Mouse (Mus musculus) midbrain, embryonic 13.5 days (tissue): Measurements from ENCODE around the gene Dlst. TPM values are rescaled to one million over a fixed set of nuclear protein-coding genes. Genes with fewer than 3 reads are reported as not detected.
A peak's percentile ranks its signal among the peaks of the same experiment; 100 is the strongest.
"Not testable (repeated sequence)": the region's sequence is repeated elsewhere in the genome, so short reads cannot be mapped to it uniquely, and the experiment has no call there.

ENCODE experiments used
- ATAC-seq: fragments of 200-750 bp; cut with Nextera tagmentation; 2 replicates; pipeline ENCODE4 v1.8.0; 2017; ENCODE audit warnings: mild to moderate bottlenecking, moderate TSS enrichment, moderate library complexity
- H3K27ac ChIP-seq: fragments of 300-500 bp; sonication (generic); 2 replicates; pipeline ENCODE4 v1.5.1; 2015; ENCODE audit warnings: inconsistent platforms, mild to moderate bottlenecking, moderate library complexity
- H3K27me3 ChIP-seq: fragments of 300-500 bp; sonication (generic); 2 replicates; pipeline ENCODE4 v1.6.1; 2015; ENCODE audit warnings: mild to moderate bottlenecking, inconsistent platforms
- H3K36me3 ChIP-seq: fragments of 300-500 bp; sonication (generic); 2 replicates; pipeline ENCODE4 v1.6.1; 2015; ENCODE audit warnings: mild to moderate bottlenecking, inconsistent platforms
- H3K4me1 ChIP-seq: fragments of 300-500 bp; sonication (generic); replicated peaks from 2 replicates; pipeline ENCODE4 v1.6.1; 2015; ENCODE audit warnings: inconsistent platforms
- H3K4me2 ChIP-seq: fragments of 300-500 bp; sonication (generic); replicated peaks from 2 replicates; pipeline ENCODE4 v1.6.1; 2015; ENCODE audit warnings: moderate library complexity, mild to moderate bottlenecking, inconsistent platforms
- H3K4me3 ChIP-seq: fragments of 300-500 bp; sonication (generic); replicated peaks from 2 replicates; pipeline ENCODE4 v1.5.1; 2015; ENCODE audit warnings: mild to moderate bottlenecking, inconsistent platforms
- H3K9ac ChIP-seq: fragments of 300-500 bp; sonication (generic); replicated peaks from 2 replicates; pipeline ENCODE4 v1.6.1; 2015; ENCODE audit warnings: mild to moderate bottlenecking, inconsistent platforms
- H3K9me3 ChIP-seq: fragments of 300-500 bp; sonication (generic); 2 replicates; pipeline ENCODE4 v1.6.1; 2016; ENCODE audit warnings: mild to moderate bottlenecking, inconsistent platforms
- WGBS: fragments of 180-500 bp; shearing (Covaris S2); methylation state at CpG from one replicate; pipeline ENCODE4 v1.1.7; 2015; 5-methylcytosine and 5-hydroxymethylcytosine counted together
- polyA plus RNA-seq: library from polyadenylated mRNA; unstranded; fragments of >200 nt; fragmentation: Nextera tagmentation; extraction: Ambion mirVana; gene quantifications from 2 replicates; pipeline ENCODE4 v1.2.1, GENCODE M21; 2015

The Dlst gene
- polyA plus RNA-seq, 1 experiment from 2014 or later, result 104 TPM

DNA sequence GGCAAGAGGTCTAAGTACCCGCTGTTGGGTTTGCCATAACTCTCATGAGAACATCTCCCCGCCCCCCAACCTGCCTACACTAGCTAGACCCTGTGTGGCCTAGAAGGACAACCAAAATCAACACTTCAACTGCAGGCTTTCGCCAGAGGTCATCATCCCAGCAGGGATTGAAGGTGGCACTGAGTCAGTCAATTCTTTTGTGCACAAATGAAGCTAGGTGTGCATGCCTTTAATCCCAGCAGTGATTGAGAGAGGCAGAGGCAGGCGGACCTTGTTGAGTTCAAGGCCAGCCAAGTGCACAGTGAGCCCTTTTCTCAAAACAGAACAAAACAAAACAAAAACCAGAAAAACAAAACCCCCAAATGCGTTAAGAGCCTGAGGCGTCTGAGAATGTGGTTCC lies 30.5 kb downstream of the Dlst start:
- no peak for ATAC-seq
- Histone ChIP-seq H3K4me2 (no peak overlapping the region), H3K9ac (no peak overlapping the region), H3K4me3 (no peak overlapping the region), H3K27ac (no peak overlapping the region), H3K27me3 (no peaks in the 10 kb centered on the region), H3K9me3 (no peaks in the 10 kb centered on the region), H3K36me3 (peaks cover 11% of the 10 kb centered on the region), H3K4me1 (0 out of 2 replicates have a peak, but pooled peaks cover 3% of the 10 kb centered on the region)
- WGBS, result 79% methylated on average over 6 of the region's 6 CpGs

- Histone ChIP-seq H3K4me3 (no peak overlapping the region), H3K36me3 (peaks cover 8% of the 10 kb centered on the region; the same call in 1 of the 2 replicates), H3K4me1 (0 out of 2 replicates have a peak, but pooled peaks cover 3% of the 10 kb centered on the region), H3K9ac (no peak overlapping the region), H3K27ac (no peak overlapping the region), H3K27me3 (no peaks in the 10 kb centered on the region), H3K4me2 (no peak overlapping the region), H3K9me3 (no peaks in the 10 kb centered on the region)
- peak; percentile 71; the same call in 1 of the 2 replicates for ATAC-seq
- 14% methylated on average over 4 of the region's 4 CpGs for WGBS
Observed at GRCm38 (mm10) chr12:85142803-85143202, 32.2 kb downstream of the Dlst start.

DNA sequence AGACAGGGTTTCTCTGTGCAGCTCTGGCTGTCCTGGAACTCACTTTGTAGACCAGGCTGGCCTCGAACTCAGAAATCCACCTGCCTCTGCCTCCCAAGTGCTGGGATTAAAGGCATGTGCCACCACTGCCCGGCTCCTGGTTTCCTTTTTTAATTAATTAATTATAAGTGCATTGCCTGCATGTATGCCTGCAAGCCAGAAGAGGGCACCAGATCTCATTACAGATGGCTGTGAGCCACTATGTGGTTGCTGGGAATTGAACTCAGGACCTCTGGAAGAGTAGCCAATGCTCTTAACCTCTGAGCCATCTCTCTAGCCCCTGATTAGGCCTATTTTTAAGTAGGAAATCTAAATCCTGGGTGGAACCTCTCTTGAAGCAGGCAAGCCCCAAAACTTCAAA lies 33.6 kb downstream of the Dlst start:
- not testable (repeated sequence) for H3K4me1 ChIP-seq, H3K9ac ChIP-seq, H3K4me3 ChIP-seq, ATAC-seq, H3K36me3 ChIP-seq, H3K9me3 ChIP-seq, H3K27me3 ChIP-seq, H3K27ac ChIP-seq, H3K4me2 ChIP-seq
- 65% methylated on average over 2 of the region's 2 CpGs for WGBS

- WGBS, result 96% methylated on average over 4 of the region's 4 CpGs
- no peak overlapping the region for H3K27ac ChIP-seq
- H3K36me3 ChIP-seq, result peaks cover 4% of the 10 kb centered on the region; the same call in 1 of the 2 replicates
- no peak overlapping the region for H3K9ac ChIP-seq
- no peaks in the 10 kb centered on the region for H3K9me3 ChIP-seq
- H3K27me3 ChIP-seq, result no peaks in the 10 kb centered on the region
- no peak overlapping the region for H3K4me2 ChIP-seq
- H3K4me3 ChIP-seq, result no peak overlapping the region
- ATAC-seq, result no peak
- peaks cover 8% of the 10 kb centered on the region; the same call in 1 of the 2 replicates for H3K4me1 ChIP-seq
Observed at GRCm38 (mm10) chr12:85144821-85145220, 34.2 kb downstream of the Dlst start.

GRCm38 (mm10) chr12:85145630-85146029 lies 35.0 kb downstream of the Dlst start:
- peaks cover 4% of the 10 kb centered on the region; the same call in 1 of the 2 replicates for H3K36me3 ChIP-seq
- no peaks in the 10 kb centered on the region for H3K9me3 ChIP-seq
- no peak overlapping the region for H3K27ac ChIP-seq
- H3K4me3 ChIP-seq, result no peak overlapping the region
- WGBS, result 72% methylated on average over 9 of the region's 9 CpGs
- no peak overlapping the region for H3K9ac ChIP-seq
- peaks cover 16% of the 10 kb centered on the region for H3K4me1 ChIP-seq
- H3K4me2 ChIP-seq, result no peak overlapping the region
- no peak for ATAC-seq
- H3K27me3 ChIP-seq, result no peaks in the 10 kb centered on the region

DNA sequence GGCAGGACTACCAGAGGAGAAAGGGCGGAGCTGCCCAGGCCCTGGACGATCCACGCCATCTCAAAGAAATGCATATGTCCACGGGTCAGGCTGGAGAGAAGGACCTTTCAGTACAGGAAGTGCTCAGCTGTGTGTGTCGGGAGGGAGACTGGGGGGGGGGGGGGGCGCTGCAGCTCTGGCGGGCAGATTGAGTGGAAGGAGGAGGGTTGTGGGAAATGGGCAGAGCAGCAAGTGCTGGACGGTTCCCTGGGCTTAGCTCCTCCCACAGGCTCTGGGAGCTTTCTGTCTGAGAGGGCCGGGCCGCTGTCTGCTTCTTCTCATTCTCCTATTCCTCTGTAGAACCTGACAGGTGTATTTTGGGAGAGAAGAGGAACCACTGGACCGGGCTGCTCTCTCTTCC lies 35.7 kb downstream of the Dlst start:
- no peak for ATAC-seq
- WGBS, result 39% methylated on average over 8 of the region's 11 CpGs

DNA sequence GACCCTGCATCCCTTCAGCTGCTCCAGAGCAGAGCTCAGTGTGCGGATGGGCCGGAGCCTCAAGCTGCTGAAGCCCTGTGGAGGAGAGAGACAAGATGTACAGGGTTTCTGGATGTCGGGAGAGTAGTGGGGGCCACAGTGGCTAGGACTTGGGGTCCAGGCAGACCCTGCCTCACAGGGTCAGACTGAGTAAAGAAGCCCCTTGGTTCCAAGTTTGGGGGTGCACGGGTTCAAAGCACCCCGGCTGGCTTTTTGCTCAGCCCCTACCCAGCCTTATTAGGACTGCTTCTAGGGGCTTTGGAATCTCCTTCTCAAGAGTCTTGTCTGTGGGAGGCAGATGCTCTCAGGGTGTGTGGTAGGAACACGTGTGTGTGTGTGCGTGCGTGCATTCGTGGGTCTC lies 36.2 kb downstream of the Dlst start:
- H3K36me3 ChIP-seq, result peaks cover 4% of the 10 kb centered on the region; the same call in 1 of the 2 replicates
- WGBS, result 77% methylated on average over 9 of the region's 9 CpGs
- no peak overlapping the region for H3K27ac ChIP-seq
- H3K9ac ChIP-seq, result 0 out of 2 replicates have a peak overlapping the region, but pooled peaks have one; percentile 23
- peaks cover 21% of the 10 kb centered on the region for H3K4me1 ChIP-seq
- H3K4me3 ChIP-seq, result no peak overlapping the region
- ATAC-seq, result no peak
- H3K4me2 ChIP-seq, result no peak overlapping the region
- H3K27me3 ChIP-seq, result 0 out of 2 replicates have a peak, but pooled peaks cover 5% of the 10 kb centered on the region
- no peaks in the 10 kb centered on the region for H3K9me3 ChIP-seq

More for the DNA sequence above, 35.7 kb downstream of the Dlst start:
- Histone ChIP-seq H3K4me3 (no peak overlapping the region), H3K9me3 (no peaks in the 10 kb centered on the region), H3K27ac (no peak overlapping the region), H3K36me3 (peaks cover 4% of the 10 kb centered on the region; the same call in 1 of the 2 replicates), H3K9ac (0 out of 2 replicates have a peak overlapping the region, but pooled peaks have one; percentile 23), H3K4me1 (peaks cover 21% of the 10 kb centered on the region), H3K4me2 (no peak overlapping the region), H3K27me3 (0 out of 2 replicates have a peak, but pooled peaks cover 2% of the 10 kb centered on the region)

DNA sequence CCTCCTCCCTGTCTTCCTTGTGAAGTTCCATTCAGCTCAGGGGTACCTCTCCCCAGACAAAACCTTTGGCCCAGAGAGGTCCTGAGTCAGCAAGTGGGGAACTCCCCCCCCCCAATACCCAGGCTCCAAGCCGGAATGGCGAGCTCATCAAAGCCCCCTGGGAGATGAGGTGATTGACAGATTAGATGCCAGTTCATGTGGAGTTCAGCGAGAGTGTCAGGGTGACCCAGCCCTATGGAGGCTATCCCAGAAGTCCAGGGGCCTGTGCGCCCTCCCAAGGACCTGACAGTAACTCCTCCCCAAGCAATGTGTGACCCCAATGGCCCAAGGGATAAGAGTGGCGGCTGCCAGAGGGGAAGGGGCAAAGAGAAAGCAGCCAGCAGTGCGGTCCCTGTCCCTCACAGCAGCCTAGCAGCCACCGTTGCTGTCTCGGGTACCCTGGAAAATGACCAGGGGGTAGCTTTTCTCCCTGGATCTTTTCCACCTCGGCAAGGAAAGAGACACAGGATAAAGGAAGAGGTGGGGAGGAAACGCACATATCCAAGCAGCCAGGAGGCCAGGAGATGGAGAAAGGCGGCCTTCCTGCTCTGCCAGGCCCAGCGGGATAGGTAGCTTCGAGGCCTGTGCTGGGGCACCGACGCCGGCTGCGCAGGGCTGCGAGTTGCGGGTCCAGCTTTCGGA lies 39.8 kb downstream of the Dlst start:
- Histone ChIP-seq H3K27ac (no peak overlapping the region), H3K27me3 (0 out of 2 replicates have a peak, but pooled peaks cover 5% of the 10 kb centered on the region), H3K4me1 (peaks cover 20% of the 10 kb centered on the region), H3K4me2 (peak overlapping the region; percentile 59), H3K9me3 (no peaks in the 10 kb centered on the region), H3K4me3 (peak overlapping the region; percentile 43), H3K36me3 (no peaks in the 10 kb centered on the region), H3K9ac (peak overlapping the region; percentile 70)
- ATAC-seq, result 0 out of 2 replicates have a peak, but pooled peaks have one; percentile 4
- WGBS, result 8% methylated on average over 20 of the region's 20 CpGs

GRCm38 (mm10) chr12:85151002-85151774 lies 40.6 kb downstream of the Dlst start, which contains the start of gene Rps6kl1:
TSS of gene Rps6kl1 (minus strand) at chr12:85151264.
- no peak within 1 kb of the TSS for H3K27ac ChIP-seq
- H3K4me3 ChIP-seq, result peak within 1 kb of the TSS; percentile 43
- peaks cover 18% of the 10 kb centered on the region for H3K4me1 ChIP-seq
- no peaks in the 10 kb centered on the region for H3K36me3 ChIP-seq
- H3K9me3 ChIP-seq, result no peaks in the 10 kb centered on the region
- 0 out of 2 replicates have a peak, but pooled peaks cover 5% of the 10 kb centered on the region for H3K27me3 ChIP-seq
- peak; percentile 97 for ATAC-seq
- H3K9ac ChIP-seq, result peak within 1 kb of the TSS; percentile 70
- H3K4me2 ChIP-seq, result peak within 1 kb of the TSS; percentile 59
- 16% methylated on average over 28 of the region's 28 CpGs for WGBS

DNA sequence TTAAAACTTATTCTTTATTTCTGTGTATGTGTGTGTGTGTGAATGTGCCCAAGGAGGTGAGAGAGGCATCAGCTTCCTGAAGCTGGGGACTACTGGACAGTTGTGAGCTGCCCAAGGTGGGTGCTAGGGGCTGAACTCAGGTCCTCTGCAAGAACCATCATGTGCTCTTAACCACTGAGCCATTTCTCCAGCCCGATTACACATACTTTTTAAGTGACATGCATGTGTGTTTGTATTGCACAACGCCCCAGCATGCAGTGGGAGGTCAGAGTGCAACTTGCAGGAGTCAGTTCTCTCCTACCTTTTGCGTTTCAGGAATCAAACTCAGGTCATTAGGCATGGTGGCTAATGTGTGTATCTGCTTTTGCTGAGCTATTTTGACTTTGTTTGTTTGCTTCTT lies 42.4 kb downstream of the Dlst start:
- no peak overlapping the region for H3K9ac ChIP-seq
- no peaks in the 10 kb centered on the region for H3K36me3 ChIP-seq
- WGBS, result 80% methylated on average over 3 of the region's 3 CpGs
- no peak overlapping the region for H3K4me2 ChIP-seq
- H3K27me3 ChIP-seq, result 0 out of 2 replicates have a peak, but pooled peaks cover 5% of the 10 kb centered on the region
- no peak overlapping the region for H3K27ac ChIP-seq
- no peaks in the 10 kb centered on the region for H3K9me3 ChIP-seq
- peaks cover 18% of the 10 kb centered on the region for H3K4me1 ChIP-seq
- ATAC-seq, result no peak
- no peak overlapping the region for H3K4me3 ChIP-seq

GRCm38 (mm10) chr12:85156324-85156723 lies 45.7 kb downstream of the Dlst start:
- Histone ChIP-seq H3K4me3 (no peak overlapping the region), H3K9me3 (no peaks in the 10 kb centered on the region), H3K27me3 (0 out of 2 replicates have a peak, but pooled peaks cover 4% of the 10 kb centered on the region), H3K9ac (no peak overlapping the region), H3K4me2 (no peak overlapping the region), H3K4me1 (no peaks in the 10 kb centered on the region), H3K27ac (no peak overlapping the region), H3K36me3 (no peaks in the 10 kb centered on the region)
- 79% methylated on average over 6 of the region's 6 CpGs for WGBS
- ATAC-seq, result no peak
